Mouse (Mus musculus) right cerebral cortex, postnatal 25 days (tissue): ENCODE results near the gene Map4k1.

Source experiments
- DNase-seq: peaks from one replicate; pipeline ENCODE4 v3.0.0; 2022

Map4k1 gene

DNA sequence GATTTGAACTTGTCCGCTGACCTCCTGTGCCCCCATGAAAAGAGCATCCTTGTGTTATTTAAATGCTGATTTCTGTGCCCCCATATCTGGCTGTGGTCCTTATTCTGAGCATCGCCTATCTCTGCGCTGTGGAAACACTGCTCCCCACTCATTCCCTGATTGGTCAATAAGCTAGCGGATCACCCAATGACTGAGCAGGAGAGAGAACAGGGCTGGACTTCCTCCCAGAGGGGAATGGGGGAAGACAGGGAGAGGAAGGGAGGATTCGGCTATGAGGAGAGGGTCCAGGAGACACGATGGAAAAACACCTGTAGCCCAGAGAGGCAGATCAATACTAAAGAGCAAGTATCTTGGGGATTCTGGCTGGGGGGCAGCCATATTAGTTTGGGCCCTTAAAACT lies 46.9 kb downstream of the Map4k1 start:
- DNase-seq = no peak

DNA sequence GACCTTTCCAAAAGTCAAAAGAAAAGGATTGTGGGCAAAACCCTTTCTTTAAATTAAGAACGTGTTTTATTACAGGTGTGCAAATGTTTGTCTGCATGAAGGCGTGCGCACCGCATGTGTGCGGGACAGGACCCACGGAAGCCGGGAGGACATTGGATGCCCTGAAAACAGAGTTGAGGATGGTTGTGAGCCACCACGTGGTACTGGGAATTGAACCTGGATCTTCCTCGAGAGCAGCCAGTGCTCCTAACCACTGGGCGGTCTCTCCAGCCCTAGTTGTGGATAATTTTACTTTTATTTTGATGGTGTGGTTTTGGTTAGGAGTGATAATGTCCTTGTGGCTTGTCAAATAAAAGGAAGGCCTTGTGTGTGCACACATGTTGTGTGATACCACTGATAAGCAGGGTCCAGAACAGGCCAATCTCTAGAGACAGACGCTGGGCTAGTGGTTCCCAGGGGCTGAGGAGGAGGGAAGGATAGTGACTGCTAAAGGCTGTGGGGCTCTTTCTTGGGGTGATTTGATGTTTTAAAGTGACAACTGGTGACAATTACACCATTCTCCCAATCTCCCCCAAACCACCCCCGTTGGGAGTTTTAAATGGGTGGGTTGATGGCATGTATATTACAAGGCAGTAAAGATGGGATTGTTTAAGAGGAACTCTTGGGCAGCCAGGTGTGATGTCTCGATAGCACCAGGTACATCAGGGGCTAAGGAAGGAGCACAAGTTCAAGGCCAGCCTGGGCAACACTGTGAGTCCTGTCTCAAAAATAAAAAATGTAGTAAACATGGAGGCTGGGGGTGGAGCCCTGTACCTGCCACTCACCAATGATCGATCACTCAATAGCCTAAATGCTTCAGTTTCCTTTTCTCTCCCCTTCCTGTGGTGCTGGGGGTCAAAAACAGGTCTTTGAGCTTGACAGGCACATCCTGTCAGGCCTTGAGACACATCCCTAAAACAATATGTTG lies 48.1 kb downstream of the Map4k1 start:
- no peak for DNase-seq

DNA sequence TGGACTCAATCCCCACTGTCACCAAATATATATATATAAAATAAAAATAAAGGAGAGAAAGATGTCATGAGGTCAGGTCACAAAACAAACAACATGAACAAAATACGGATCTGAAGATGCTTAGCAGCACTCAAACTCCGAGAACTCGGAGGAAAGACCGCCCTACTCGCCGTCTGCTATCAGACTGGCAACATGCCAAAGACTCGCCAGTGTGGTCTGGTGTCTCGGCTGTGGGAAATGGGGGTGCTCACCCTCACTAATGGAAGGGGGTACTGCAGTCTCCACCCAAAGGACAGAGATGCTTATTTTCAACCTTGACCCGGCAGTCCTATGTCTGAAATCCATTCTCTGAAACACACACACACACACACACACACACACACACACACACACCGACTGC lies 49.8 kb downstream of the Map4k1 start:
- DNase-seq = no peak

DNA sequence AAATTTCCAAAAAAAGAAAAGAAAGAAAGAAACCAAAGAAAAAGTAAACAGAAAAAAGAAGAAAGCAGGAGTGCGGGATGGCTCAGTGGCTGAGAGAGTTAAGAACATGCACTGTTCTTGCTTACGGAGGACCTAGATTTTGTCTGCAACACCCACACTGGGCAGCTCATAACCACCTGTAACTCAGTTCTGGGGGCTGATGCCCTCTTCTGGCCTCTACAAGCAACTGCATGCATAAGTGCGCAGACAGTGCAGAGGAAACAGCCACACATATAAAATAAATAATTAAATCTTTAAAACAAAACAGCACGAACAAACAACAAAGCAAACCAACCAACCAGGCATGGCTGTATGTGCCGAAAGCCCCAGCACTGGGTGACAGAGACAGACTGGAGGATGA lies 50.8 kb downstream of the Map4k1 start:
- DNase-seq = no peak

DNA sequence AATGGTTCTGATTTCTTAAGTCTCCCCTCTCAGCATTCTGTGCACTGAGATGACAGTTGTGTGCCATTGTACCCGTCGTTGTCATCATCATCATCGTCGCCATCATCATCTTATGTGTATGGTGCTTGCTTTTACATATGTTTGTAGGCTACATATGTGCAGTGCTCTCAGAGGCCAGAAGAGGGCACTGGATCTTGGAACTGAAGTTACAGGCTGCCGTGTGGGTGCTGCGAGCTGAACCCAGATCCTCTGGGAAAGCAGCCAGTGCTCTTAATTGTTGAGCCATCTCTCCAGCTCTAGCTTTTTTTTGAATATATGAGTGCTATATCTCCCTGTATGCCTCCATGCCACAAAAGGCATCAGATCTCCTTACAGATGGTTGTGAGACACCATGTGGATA lies 55.4 kb downstream of the Map4k1 start:
- no peak for DNase-seq

DNA sequence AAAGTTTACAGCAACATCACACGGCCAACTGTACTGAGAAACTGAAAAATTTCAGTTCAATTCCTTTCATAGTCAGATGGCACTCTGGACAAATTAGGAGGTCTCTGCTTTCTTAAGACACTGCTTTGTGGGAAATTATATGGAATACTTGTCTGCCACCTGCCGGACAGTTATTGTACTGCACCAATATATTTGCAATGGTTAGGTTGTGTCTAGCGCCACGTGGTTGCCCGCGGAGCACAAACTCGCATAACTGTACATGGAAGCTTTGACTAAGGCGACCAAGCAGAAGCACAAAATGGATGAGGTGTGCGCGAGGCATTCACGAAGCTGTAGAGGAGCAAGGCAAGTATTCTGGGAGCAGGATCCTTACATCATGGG lies 57.7 kb downstream of the Map4k1 start:
- peak; percentile 84 for DNase-seq

DNA sequence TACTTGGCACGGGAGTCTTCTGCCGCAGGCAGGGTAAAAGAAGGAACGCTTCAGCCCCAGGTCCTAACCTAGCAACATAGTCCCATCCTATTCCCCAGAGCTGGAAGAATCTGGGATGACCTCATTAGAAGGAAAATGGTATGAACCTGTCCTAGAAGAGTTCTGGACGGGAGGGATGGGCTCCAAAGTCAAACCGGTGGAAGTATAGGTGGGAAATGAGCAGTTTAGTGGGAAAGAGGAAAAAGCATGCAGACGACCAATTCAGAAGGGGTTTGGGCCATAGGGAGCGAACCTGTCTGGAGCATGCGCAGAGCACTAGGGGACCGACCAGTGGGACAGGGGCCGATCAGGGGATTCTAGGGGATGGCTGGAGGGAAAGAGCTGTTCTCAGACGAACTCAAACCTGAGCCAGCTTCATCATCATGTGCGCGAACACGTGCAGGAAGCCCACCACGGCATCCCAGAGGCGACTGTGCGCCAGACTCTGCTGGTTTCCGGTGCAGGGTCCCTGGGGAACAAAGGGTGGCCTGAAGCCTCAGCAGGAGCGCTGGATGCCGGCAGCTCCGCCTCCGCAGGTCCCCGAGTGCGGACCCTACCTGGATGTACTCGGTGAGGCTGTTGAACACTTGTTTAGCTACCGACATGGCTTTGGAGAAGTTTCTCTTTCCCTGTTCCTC lies 58.3 kb downstream of the Map4k1 start:
- DNase-seq = no peak

DNA sequence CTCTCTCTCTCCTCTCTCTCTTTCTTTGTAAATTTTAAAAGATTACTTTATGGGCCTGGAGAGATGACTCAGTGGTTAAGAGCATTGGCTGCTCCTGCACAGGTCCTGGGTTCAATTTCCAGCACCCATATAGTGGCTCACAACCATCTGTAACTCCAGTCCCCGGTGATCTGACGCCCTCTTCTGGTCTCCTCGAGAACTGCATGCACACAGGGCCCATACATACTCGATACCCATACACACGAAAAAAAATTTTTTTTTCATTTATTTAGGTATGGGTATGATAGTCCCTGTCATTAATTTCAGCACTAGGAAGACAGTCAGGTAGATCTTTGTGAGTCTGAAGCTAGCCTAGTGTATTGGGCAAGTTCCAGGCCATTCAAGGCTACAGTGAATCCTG lies 59.3 kb downstream of the Map4k1 start:
- DNase-seq = no peak

DNA sequence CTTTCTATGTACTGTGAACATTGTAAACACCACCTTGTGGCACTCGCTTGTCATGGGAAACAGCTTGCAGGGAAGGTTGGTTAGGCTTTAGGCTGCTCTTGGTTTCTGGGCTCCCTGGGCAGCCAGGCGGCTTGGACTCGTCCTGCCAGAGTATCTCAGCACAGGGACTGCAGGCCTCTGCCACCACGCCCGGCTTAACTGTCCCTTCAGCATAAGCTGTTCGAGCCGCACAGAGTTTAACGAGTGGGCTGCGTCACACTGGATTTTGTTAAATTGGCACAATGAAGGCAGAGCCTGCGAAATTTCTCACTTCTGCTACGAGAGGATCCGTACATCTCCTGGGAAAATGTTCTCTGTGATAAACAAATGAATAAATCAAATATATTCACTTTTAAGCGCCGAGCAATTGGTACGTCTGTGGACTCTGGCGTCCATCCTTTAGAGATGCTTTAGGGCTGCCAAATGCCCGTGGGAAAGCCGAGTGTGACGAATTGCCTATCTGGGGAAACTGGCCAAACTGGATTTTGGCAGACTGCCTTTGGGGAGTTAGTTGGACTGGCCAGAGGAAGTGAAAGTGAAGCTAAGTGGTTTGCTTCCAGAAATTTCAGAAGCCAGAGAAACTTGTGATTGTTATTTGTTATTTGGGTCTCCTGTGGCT lies 61.3 kb downstream of the Map4k1 start:
- no peak for DNase-seq

DNA sequence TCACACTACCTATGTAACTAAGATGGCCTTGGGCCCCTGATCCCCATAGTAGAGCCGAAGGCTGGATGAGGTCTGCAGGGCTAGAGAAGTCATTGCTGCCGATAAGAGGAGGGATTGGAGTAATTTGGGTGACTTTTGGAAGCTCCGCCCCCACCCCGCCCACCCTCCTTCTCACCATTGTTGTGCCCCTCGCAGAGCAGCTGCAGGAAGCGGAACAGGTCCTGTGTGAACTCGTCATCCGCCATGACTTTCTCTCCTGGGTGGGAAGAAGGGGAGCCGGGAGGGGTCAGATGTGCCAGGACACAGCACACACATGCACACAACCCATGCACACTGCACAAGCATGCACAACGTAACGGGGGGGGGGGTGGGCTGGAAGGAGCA lies 61.8 kb downstream of the Map4k1 start:
- no peak for DNase-seq

DNA sequence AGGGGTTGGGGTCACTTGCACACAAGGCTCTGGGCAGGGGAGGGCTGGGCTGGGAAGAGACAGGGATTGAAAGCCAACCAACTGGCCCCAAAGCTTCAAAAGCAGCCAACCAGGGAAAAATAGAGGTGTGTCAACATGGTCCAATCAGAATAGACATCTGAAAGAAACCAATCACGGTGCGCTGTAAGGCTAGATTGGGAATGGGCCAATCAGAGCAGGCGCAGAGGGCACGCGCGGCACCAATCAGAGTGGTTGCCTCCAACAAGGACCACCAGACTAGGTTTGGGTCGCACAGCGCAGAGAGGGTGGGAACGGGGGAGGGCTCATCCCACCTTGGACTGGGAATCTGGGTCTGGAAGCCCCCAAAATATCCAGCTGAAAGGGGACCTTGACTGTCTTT lies 62.5 kb downstream of the Map4k1 start:
- DNase-seq = no peak

DNA sequence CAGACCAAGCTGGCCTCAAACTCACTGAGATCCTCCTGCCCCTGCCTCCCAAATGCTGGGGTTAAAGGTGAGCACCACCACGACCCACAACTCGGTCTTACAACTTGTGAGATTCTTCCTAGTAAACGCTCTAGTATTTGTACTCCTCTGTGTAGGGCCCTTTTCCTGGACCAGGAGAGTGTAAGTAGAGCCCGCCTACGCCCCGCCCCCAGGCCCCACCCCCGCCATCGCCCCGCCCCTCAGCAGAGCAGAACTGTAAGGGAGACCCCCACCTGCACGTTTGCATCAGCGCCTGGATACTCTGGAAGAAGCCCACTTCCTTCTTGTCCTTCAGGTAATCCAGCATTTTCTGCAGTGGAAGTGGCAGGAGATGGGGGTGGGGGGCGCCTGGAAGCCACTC lies 64.7 kb downstream of the Map4k1 start:
- no peak for DNase-seq

DNA sequence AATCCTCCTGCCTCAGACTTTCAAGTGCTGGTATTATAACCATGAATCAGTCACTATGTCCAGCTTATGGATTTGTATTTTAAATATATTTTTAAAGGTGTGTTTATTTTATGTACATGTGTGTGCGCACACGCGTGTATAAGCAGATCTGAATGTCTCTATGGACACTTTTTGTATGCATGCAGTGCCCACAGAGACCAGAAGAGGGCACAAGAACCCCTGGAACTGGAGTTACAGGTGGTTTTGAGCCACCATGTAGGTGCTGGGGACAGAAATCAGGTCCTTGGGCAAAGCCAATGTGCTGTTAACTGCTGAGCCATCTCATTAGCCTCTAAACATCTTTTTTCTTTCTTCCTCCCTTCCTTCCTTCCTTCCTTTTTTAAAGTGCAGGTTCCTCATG lies 66.2 kb downstream of the Map4k1 start:
- no peak for DNase-seq

DNA sequence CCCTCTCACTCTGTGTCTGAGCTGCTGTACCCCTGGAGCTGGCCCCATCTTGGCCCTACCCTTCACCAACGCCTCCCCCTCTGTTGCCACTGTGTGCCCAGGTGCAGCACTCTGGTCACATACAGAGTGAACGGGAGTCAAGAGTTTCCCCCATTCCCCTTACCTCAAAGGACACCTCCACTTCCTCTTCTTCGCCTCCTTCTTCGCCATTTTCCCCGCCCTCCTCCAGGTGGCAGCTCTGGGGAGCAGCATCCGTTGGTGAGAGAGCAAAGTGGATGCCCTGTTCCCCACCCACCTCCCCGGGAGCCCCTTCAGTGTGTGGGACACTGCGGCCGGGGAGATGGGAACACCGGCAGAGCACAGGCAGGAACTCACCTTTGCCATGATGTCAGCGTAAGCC lies 66.8 kb downstream of the Map4k1 start:
- DNase-seq = no peak

DNA sequence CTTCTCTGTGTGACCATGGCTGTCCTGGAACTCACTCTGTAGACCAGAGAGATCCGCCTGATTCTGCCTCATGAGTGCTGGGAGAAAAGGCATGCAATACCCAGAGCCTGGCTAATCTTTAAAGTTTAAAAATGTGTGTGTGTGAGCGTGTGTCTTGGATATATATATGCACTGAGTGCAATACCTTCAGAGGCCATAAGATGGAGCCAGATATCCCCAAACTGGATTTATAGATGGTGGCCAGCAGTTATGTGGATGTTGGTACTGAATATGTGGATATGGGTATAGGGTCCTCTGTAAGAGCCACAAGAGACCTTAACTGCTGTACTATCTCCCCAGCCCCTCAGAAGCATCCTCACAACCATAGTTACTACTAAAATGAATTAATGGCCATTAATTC lies 68.9 kb downstream of the Map4k1 start:
- no peak for DNase-seq

DNA sequence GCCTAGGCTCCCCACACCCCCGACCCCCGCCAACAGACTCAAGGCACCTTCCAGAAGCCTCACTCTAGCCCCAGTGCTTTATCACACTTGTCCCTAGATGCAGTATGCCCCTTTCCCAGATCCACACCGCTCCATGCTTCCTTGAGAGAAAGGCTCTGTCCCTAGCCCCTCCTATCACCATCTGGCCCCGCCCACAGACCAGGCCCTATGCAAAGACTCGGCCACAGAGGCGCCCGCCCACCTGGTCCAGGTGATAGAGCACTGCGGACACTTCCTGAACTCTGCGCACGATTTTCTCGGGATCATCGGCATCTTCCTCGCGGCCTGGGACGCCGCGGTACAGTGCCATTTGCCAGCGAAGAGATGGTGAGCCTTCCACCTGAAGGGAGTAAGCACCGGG lies 71.0 kb downstream of the Map4k1 start:
- no peak for DNase-seq
